Mouse (Mus musculus) kidney, postnatal 10 days (tissue): Measurements from ENCODE around the gene Snx3.

Experiments used
- DNase-seq: peaks from one replicate; pipeline ENCODE4 v3.0.0; 2021; ENCODE audit warnings: mixed read lengths

Snx3 gene

DNA sequence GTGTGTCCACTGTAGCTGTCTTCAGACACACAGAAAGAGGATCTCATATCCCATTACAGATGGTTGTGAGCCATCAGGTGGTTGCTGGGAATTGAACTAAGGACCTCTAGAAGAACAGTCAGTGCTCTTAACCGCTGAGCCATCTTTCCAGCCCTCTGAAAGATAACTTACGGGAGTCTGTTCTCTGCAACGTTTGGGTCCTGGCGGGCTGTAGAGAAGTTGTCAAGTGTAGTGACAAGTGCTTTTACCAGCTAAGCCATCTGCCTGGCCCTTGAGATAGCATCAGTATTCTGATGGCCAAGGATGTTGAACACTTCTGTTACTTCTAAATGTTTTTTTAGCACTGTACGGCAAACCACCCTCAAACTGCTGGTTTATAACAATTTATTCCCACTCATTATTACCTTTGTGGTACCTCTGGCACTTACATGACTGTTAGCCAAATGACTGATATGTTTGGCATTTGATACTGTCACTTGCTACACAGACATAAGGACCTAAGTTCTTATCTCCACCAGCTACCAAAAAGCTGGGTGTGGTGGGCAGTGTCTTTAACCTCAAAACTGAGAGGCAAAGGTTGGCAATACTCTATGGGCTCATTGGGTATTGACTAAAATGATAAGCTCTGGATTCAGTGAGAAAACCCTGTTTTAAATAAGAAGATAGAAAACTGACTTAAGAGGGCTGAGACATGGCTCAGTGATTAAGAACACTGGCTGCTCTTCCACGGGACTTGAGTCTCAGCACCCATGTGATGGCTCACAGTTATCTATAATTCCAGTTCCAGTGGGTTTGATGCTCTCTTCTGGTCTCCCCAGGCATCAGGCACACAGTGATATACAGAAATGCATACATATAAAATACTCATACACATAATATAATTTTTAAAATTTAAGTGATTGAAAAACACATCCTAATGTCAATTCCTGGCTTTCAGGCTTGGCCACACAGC is 9.6 kb downstream of the Snx3 start:
- no peak for DNase-seq

DNA sequence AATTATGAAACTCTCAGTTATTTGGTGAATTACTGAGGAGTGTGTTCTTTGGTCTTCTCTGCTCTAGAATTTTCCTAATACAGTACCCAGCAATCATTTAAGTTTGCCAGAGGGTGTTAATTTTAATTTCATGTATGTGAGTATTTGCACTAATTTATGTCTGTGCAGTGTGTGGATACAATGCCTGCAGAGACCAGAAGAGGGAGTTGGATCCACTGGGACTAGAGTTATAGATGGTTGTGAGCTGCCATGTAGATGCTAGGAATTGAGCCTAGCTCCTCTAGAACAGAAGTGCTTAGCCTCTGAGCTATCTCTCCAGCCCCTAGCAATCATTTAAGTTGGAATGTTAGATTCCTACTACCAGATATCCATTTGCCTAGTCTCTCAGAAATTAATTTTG is 12.3 kb downstream of the Snx3 start:
- DNase-seq, result no peak

DNA sequence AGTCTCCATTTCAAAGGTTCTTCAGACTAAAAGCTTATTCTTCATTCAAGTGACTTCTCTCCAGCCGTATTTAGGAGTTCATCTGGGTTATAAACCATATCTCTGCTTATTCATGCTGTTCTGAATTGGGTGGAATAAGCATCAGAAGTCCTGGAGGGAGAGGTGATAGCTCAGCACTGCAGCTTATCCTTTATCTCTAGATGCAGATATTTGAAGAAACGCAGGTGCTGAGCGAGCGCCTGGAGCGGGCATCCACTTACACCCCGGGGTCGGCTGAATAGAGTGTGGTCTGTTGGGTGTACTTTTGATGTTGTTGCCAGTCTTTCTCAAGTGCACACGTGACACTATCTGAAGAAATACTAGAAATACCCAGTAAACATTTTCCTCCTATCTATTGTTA is 16.5 kb downstream of the Snx3 start:
- no peak for DNase-seq

DNA sequence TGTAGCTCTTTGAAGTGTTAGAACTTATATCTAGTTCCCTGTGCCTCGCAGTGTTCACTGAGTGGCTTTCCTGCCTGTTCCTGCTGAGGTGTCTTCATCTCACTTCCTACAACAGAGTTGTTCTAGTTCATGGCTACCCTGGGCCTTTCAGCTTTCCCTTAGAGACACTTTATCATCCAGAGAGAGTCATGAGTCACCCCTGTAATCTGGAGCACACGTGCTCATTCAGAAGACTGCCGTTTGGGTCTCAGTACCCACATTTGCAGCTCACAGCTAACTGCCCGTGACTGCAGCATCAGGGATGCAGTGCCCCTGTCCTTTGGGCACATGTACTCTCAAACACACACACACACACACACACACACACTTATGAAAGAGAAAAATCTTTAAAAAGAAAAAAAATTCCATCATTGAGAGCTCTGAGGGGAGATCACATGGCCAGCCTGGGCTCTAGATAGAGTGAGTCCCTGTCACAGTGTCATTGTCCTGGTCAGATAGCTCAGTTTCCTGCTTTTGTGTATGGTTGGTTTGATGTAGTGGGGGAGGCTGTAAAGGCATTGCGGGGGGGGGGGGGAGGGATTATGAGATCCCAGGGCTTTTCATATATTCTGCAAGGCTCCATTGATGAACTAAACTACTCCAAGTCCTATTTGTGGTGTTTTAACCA is 19.6 kb downstream of the Snx3 start:
- DNase-seq, result no peak

DNA sequence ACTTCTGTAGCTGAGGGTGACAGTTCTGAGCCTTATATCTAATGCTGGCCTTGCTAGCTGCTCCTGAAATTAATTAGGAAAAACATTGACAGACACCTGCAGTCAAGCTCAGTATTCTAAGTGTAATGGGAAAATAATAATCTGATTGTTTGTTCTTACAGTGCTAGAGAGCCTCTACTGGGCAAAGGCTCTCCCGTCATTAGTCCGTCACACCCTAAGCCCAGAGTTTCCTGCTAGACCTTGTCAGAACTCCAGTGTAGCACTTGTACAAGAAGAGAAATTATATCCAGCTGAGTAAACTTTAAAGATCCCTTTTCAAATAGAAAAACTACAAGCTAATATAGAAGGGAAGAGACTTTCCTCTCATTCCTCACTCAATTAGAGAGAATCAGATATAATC is 21.1 kb downstream of the Snx3 start:
- no peak for DNase-seq

DNA sequence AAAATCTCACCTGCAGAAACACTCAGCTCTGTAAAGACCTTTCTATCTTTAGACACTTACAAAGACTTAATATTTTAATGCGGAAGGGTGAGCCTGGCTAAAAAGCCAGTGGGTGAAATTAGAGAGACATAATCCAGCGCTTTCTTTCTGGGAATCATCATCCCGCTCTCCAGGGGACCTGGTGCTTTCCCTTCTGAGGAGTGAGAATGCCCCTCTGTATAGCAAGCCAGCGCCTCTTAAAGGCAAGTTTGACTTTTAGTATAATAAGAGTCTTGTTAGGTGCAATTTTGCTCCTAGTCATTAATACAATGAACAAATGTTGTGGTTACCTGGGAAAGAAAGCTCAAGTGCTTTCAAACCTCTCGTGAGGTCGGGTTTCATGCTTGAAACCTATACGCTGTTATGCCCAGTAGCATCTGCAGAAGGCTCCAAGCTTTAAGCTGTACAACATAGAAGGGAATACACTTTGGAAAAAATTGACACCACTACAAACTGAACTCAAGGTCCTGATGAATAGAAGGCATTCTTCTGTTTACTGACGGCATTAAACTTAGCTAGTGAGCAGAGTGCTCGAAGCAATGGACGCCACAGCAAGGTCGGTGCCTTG is 21.8 kb downstream of the Snx3 start:
- no peak for DNase-seq

DNA sequence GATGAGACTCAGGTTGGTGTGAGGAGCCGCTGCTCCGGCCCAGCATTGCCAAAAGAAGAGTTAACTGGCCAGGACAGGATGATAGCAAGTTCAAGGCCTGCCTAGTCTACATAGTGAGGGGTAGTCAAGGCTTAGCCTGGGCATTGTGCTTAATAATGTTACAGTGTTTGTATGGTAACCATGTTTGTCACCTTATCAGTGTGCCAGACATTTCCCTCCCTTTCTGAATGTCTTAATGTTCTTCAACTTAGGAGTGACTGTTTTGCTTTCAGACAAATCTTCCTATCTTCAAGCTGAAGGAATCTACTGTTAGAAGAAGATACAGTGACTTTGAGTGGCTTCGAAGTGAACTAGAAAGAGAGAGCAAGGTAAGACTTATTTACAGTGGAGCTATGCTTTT is 23.9 kb downstream of the Snx3 start:
- no peak for DNase-seq

DNA sequence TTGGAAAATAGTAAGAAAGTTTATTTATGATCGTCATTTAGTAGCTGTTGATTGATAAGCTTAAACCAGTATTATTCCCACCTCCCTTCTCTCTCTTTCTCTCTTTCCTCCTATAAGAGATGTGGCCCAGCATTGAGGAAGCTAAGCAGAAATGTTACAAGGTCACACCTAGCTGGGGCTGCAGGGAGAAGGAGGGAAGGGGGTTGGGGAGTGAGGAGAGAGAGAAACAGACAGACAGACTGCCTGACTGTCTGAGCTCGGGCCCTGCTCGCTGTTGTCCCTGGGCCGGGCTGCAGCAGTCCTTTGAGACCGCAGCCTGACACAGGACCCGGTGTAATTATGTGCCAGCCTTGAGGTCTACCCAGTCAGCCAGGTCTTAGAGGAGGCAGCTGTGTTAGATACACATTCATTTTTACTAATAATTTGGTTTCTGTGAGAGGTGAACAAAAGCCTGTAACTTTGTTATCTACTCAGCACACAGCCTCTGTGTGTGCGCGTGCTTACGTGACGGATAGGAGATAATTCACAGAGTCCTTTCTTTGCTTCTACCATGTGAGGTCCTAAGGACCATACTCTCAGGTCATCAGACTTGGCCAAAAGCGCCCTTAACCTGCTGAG is 32.1 kb downstream of the Snx3 start:
- no peak for DNase-seq

DNA sequence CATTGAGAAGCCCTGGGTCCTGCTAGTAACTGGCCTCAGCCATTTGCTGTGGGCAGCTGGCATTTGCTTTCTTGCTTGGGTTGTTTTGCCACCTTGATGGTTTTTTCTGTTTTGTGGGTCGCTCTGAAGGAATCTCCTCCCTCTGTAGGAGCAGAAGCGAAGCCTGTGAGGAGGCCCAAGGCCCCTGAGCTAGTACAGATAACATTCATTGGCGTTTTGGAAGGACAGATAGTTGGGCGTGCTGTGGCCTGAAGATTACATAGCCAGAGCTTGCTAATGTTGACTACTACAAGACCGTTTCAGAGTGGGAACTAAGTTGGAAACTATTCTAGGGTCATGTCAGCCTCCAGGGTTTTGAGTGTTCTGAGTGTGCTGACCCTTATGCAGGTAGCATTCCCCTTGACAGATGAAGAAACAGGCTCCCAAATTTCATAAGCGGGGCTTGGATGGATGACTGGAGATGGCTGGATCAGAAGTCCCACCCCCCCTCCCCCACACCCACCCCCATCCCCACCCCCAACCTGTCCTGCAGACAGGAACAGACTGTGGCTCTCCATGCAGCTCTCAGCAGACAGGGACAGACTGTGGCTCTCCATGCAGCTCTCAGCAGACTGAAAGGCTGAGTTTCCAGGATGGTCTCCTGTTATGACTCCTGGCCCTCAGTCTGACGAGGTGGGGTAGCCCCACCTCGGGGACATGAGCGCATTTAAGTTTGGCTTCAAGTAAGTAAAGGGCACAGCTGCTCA is 35.9 kb downstream of the Snx3 start:
- no peak for DNase-seq

DNA sequence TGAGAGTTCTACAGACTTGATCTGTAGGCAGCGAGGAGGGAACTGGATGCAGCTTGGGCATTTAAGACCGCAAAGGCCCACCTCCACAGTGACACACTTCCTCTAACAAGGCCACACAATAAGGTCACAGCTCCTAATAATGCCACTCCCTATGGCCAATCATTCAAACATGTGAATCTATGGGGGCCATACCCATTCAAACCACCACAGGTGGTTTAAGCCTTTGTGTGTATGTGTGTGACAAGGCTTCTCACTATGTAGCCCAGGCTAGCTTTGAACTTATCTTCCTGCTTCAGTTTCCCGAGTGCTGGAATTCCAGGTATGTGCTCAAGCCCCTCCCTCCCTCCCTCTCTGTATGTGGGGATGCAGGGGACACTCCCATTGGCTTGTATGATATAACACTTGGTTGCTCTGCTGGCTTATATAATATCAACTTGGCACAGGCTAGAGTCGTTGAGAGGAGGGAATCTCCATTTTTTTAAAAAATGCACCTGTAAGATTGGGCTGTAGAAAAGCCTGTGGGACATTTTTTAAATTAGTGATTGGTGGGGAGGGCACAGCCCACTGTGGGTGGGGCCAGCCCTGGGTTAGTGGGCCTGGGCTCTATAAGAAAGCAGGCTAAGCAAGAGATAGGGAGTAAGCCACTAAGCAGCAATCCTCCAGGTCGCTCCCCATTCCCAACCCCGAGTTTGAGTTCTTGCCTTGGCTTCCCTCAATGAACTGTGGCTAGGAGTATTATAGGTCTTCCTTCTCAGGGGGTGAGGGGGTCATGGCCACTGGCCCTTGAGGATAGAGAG is 44.1 kb downstream of the Snx3 start:
- no peak for DNase-seq

DNA sequence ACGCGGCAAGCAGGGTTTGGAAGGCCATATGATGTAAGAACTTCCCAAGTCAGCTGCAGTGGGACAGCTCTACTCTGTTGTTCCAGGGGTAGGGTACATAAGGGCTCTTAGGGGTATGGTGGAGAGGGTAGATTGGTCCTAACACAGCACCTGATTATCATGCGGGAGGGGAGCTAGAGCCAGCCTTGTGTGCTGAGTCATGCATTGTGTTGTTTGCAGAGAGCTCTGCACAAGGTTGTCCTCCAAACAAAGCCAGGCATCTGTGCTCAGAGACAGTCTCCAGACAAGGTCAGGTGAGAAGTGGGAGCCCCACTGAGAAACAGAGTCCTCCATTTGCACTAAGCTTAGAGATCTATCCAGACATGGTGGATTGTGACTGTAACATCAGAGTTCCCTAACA is 44.7 kb downstream of the Snx3 start:
- no peak for DNase-seq

DNA sequence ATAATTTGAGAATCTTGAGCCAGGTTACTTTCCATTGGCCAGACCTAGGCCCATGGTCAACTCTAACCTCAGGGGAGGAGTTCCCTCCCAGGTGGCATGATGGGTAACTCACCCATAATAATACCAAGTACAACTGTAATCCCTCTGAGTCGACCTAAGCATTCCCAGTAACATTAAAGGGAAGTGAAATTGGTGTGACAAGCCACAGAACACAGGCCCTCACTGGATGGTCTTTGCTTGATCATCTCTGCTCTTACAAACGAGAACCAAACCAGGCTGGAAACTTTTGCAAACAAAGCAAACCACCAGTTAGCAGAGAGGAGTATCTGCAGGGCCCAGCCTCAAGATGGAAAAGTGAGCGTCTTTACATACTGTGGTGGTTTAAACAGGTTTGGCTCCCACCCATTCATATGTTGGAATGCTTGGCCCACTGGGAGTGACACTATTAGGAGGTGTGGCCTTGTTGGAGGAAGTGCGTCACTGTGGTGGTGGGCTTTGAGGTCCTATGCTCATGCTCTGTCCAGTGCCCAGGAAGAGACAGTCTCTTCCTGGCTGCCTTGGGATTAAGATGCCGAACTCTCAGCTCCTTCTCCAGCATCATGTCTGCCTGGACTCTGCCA is 57.9 kb downstream of the Snx3 start:
- no peak for DNase-seq

DNA sequence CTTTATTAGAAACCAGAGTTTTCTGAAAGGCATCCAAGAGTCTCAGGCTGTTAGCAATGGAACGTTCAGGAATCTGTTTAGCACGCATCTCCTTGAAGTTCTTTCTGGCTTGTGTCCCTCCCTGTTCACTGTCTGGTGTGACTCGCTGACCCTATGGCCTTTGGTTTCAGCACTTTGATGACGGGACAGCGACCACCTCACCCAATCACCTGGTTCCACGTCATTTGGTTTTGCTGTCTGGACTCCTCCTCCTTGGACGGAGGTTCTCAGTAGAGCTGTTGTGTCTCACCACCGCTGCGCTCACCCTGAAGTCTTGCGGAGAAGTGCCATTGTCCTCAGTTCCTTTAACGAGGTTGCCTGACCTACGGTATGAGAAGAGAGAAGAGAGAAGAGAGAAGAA is 60.4 kb downstream of the Snx3 start:
- DNase-seq, result peak; percentile 66

DNA sequence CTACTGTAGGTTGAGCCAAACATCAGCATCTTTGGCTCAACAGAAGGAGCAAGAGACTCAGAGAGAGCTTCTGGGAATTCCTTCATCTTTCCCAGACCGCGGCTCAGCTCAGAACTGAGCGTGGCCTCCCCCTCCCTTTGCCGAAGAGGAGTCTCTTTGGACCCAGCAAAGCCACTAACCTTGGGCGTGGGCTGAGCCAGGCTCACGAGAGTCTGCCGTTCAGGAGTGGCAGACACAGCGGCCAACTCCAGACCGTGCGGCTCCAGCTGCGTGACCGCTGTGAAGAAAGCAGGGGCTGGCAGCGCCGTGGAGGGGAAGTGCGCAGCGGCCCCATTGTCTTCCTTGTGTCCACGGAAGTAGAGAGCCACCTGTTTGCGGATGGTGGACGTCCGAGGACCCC is 70.7 kb downstream of the Snx3 start:
- DNase-seq, result no peak

DNA sequence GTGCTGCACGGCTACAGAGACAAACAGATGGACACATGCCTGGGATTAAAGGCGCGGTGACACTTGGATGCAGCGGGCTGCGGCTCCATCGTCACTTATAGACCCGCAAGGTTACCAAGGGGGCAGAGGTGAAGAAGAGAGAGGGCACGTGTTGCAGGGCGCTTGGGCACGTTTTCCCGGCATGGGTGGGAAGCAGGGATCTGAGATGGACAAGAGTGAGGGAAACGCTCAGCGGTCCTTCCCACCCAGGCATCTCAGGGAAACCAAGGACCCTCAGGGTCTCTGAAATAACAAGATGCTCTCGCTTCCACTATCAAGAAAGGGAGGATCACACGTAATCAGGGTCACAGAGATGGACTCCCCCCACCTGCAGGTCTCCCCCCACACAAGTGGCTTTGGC is 71.1 kb downstream of the Snx3 start:
- no peak for DNase-seq

DNA sequence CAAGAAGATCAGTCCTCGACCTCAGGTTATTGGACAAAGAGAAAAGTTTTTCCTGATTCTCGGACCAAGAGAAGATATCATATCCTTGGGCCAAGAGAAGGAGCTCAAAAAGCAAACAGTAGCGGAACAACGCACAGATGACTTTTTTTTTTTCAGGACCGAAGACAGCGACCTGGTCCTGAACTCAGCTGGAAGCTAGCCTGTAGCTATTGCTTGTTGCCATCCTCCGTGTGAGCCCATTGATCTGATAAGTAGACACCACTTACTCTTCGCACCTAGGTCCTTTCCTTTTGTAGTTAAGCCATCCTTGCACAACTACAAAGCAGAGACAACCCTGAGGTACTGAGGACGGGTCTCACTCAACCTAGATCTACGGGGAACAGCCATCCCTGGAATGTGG is 72.8 kb downstream of the Snx3 start:
- DNase-seq, result peak; percentile 27

DNA sequence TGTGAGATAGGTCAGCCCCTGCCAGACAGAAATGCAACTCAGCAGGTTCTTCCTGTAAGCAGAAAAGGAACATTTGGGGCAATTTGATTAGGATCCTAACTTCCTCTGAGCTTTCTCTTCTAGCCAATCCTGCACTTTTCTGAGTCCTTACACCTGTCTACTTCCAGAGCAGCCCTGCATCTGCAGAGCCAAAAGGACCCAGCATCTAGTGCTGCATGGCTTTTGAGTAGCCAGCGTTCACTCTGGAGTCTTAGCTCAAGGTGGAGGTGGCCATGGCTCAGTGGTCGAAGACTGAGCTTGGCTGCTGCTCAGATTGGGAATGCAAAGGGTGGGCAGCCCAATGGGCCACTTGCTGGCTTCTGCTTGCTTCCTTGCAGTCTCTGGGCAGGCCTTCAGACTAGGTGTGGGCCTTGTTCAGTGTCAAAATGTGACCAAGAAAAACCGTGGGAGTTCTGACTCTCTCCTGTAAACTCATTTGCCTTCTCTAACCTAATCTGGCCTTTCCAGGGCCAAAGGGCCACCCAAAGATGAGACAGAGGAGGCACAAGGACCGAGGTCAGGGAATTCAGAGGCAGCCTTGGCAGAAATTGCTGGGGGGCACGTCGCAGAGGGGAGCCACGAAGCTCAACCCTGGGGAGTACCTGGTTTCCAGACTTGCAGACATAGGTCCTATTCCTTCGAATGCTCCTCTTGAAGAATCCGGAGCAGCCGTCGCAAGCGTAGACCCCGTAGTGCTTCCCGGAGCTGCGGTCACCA is 75.9 kb downstream of the Snx3 start:
- DNase-seq, result no peak

DNA sequence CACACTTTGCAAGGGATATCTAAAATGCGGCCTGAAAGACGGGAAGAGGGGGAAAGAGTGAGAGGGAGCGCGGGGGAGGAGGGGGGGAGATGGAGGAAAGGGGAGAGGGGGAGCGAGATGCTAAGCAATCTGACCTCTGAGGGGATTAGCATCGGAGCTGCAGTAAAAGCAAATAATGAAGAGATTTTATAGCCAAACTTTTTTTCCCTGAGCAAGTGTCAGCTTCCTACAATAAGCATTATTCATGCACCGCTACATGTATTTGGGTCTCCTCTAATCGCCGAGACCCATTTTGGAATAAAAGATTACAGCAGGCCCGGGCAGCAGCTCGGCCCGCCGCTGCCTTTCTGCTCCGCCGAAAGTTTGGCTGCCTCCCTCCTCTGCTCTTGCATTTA is 76.4 kb downstream of the Snx3 start:
- DNase-seq, result no peak

DNA sequence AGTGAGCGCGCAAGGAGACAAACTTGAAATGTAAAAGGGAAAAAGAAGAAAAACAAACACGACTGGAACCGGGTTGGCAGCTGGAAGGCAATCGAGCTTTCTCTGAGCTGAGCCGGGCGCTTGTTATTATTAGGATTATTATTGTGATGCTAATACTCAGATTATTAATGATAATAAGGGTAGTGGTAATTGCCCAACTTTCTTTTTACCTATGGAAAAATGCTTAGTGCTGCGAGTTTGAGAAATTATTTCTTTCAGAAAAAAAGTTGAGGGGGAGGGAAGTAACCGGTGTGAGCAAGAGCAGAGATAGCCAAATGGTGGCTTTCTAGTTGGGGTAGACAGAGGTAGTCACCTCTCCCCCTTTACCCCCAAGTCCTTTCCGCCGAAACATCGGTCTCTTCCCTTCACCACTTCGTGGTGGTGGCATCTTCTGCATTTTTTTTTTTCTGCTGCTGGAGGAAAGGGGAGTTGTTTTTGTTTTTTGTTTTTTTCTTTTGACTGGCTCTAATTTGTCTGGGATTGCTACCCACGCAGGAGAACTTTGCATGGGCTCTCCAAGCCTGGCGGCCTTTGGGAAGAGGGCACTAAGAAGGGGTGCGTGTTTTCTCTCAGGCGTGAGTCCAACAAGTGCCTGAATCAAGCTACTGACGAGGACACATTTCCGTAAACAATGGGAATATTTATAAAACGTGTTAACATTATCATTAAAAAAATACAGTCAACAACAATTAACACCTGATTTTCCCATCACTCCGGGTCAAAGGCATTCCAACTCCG is 77.1 kb downstream of the Snx3 start:
- DNase-seq, result no peak
